Mouse (Mus musculus): ENCODE data around the gene Thnsl2.

The Thnsl2 gene

GRCm38 (mm10) chr6:71133559-71133958, 10.7 kb downstream of the Thnsl2 start:
- no peak for DNase-seq (ENCODE audit: low read depth, low spot score)

GRCm38 (mm10) chr6:71131038-71131437, 13.2 kb downstream of the Thnsl2 start:
- DNase-seq (ENCODE audit: low read depth, low spot score) = no peak

GRCm38 (mm10) chr6:71130269-71130668, 14.0 kb downstream of the Thnsl2 start:
- DNase-seq (ENCODE audit: low read depth, low spot score) = no peak

- no peak for DNase-seq (ENCODE audit: low read depth, low spot score)
Observed at GRCm38 (mm10) chr6:71129071-71129470, 15.2 kb downstream of the Thnsl2 start.

DNA sequence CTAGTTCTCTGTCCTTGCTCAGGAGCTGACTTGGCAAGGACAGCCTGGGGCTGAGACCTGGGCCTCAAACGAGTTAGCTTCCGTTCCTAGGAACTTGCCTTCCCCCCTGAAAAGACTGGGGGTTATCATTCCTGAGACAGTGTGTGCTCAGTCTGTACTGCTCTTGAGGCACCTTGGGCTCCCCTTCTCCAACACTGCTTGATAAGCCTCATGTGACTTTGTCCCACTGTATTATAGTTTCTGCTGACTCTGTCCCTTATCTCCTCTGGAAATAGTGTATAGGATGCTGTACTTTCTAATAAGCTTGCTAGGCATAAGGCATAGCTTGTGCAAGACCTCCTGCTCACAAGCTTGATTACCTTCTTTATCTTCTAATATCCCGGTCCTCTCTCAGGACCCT, 17.9 kb downstream of the Thnsl2 start:
- DNase-seq (ENCODE audit: low read depth, low spot score) = no peak

GRCm38 (mm10) chr6:71125043-71125893, 19.0 kb downstream of the Thnsl2 start:
- peak; percentile 77 for DNase-seq (ENCODE audit: low read depth, low spot score)

GRCm38 (mm10) chr6:71119577-71120254, 24.5 kb downstream of the Thnsl2 start:
- no peak for DNase-seq (ENCODE audit: low read depth, low spot score)

GRCm38 (mm10) chr6:71111419-71112113, 32.7 kb downstream of the Thnsl2 start:
- DNase-seq (ENCODE audit: low read depth, low spot score) = no peak

- no peak for DNase-seq (ENCODE audit: low read depth, low spot score)
Observed at GRCm38 (mm10) chr6:71106170-71106945, 37.9 kb downstream of the Thnsl2 start.

DNA sequence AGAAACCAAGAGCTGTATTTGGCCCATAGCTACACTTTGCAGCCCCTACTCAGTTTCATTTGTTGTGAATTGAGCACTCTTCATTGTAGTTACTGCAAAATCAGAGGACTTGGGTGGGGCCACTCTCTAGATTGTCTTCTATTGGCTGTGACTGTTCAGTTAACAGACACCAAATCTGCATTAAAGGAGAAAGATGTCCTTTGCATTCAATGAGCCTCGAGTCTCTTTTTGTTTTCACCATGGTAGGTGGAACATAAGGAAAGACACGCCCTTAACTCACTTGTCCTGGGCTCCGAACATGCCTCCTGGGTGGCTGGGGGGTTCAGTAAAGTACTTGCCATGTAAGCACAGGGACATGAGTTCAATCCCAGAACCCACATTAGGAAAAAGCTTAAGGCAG, 48.1 kb downstream of the Thnsl2 start:
- no peak for DNase-seq (ENCODE audit: low read depth, low spot score)

DNA sequence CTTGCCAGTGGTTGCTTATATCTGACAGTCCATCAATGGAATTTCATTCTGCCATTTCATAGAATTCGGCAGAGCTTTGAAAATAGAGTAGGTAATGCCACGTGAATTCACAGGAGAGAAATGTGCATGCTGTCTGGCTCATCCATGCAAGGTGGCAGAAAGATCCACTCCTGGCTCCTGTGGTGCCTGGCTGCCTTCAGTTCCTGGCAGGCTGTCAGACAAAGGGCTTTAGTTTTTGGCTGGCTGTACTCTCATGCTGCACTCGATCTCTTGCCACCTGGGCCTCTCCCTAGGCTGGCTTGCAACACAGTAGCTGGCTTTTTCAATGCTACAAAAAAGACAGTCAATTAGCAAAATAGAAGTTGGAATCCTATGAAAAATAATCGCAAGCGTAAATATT, 49.5 kb downstream of the Thnsl2 start:
- no peak for DNase-seq (ENCODE audit: low read depth, low spot score)

DNA sequence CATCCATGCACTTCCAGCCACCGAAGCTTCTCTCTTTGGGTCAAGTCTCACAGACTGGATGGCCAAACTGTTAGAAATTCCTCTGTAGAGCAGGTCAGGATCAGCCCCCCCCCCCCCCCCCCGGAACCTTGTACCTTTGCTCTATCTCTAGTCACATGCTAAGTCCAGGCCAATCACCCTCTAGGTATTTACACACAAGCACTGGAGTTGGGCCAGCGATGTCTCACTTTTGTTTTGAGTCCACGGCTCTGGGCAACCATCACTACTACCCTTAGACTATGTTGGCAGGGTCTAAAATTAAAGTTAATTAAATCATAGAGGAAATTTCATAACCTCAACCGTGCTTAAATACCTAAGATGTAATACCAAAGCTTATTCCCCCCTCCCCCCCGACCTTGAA, 50.6 kb downstream of the Thnsl2 start:
- DNase-seq (ENCODE audit: low read depth, low spot score) = no peak

GRCm38 (mm10) chr6:71090475-71090874, 53.8 kb downstream of the Thnsl2 start:
- DNase-seq (ENCODE audit: low read depth, low spot score) = no peak

- no peak for DNase-seq (ENCODE audit: low read depth, low spot score)
Observed at GRCm38 (mm10) chr6:71089735-71090134, 54.5 kb downstream of the Thnsl2 start.

DNA sequence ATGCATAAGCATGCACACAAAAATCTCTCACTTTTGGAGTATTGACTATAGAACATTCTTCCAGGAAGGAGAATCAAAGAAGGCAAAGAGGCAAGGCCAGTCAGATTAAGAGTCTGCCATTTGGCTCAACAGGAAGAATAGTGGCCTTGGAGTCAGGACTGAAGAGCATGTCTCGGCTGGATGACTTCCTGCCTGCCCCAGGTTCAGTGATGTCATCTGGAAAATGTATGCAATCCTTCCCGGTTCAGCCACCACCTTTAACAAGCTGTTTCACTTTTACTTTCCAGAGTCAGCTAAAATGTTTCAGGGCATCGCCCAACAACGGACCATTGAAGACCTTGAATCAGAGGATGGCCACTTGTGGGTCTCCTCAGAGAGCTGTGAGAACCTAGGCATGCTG, 55.2 kb downstream of the Thnsl2 start:
- no peak for DNase-seq (ENCODE audit: low read depth, low spot score)

DNA sequence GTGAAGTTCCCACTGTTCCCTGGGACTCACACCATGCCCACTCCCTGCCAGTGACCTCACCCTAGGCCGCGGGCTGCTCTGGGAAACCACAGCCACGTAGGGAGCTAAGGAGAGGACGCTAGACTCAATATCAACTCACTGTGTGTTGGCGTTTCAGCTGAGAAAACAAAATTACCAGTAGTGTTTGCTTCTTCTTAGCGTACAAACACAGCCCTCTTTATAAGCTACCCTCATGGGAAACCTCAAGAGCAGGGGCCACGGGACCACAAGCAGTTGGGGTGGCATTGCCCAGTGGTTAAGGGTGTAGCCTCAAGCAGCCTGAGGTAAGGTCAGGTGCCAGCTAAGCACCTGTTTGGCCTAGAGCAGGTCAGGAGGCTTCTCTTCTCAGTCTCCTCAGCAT, 60.8 kb downstream of the Thnsl2 start:
- DNase-seq (ENCODE audit: low read depth, low spot score) = no peak

- no peak for DNase-seq (ENCODE audit: low read depth, low spot score)
Observed at GRCm38 (mm10) chr6:71082084-71082483, 62.2 kb downstream of the Thnsl2 start.

DNA sequence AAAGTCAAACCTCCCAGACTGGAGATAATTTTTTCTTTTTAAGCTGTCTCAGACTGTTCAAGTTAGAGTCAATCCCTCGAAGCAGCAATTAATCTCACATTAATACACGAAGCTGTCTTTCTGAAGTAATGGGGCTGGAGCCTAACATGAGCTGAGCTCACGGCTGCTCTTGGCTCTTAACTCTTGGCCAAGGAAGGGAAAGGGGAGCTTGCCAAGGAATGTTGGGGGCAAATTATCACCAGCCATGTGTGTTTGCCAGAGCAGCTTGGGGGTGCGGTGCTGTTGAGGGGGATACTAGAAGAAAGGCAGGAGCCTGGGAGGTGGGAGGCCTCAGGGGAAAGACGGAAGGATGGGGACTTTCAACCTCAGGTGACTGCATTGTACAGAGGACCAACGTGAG, 63.0 kb downstream of the Thnsl2 start:
- no peak for DNase-seq (ENCODE audit: low read depth, low spot score)

Measured in retina, postnatal 7 days (tissue).